Mouse (Mus musculus): ENCODE results near the gene Fam171a1. TPM values are rescaled to one million over a fixed set of nuclear protein-coding genes. Genes with fewer than 3 reads are reported as not detected.

Fam171a1 gene
- total and polyA plus RNA-seq, 3 experiments = 10.8 to 14.3 (median 14.1) TPM

- Histone ChIP-seq H3K79me2 (replicated peaks; ENCODE audit: control insufficient read depth, insufficient read depth, low read length) (peaks cover 3% of the 10 kb centered on the region; the same call in 1 of the 2 replicates), H3K27ac (peak overlapping the region; percentile 11; the same call in 1 of the 2 replicates), H3K9ac (ENCODE audit: low read depth, low read length) (no peak overlapping the region), H3K4me3 (no peak overlapping the region), H3K36me3 (ENCODE audit: control insufficient read depth, insufficient read depth, low read length) (no peaks in the 10 kb centered on the region; the same call in 1 of the 2 replicates), H3K4me1 (ENCODE audit: control insufficient read depth, insufficient read depth, low read length) (peaks cover 13% of the 10 kb centered on the region), H3K27me3 (ENCODE audit: control insufficient read depth, insufficient read depth, low read length) (no peaks in the 10 kb centered on the region)
- DNase-seq = no peak
- TF ChIP-seq POLR2A (IDR thresholded peaks at IDR 0.05; ENCODE audit: insufficient read depth, low read depth, low read length) (no peak), EP300 (IDR thresholded peaks at IDR 0.05; ENCODE audit: insufficient read depth, low read depth, low read length) (no peak), CTCF (IDR thresholded peaks at IDR 0.05) (no peak)
- intact Hi-C loops (cut with DNase I) = no loop called here
- WGBS = 59% methylated on average over 2 of the region's 2 CpGs
These were observed 25.0 kb downstream of the Fam171a1 start for GRCm38 (mm10) chr2:3139065-3139464.

GRCm38 (mm10) chr2:3139578-3139977, 25.6 kb downstream of the Fam171a1 start:
- H3K4me1 ChIP-seq (ENCODE audit: control insufficient read depth, insufficient read depth, low read length) = peaks cover 11% of the 10 kb centered on the region
- TF ChIP-seq POLR2A (IDR thresholded peaks at IDR 0.05; ENCODE audit: insufficient read depth, low read depth, low read length) = no peak
- TF ChIP-seq EP300 (IDR thresholded peaks at IDR 0.05; ENCODE audit: insufficient read depth, low read depth, low read length) = no peak
- TF ChIP-seq CTCF (IDR thresholded peaks at IDR 0.05) = no peak
- H3K4me3 ChIP-seq = no peak overlapping the region
- peaks cover 3% of the 10 kb centered on the region; the same call in 1 of the 2 replicates for H3K79me2 ChIP-seq (replicated peaks; ENCODE audit: control insufficient read depth, insufficient read depth, low read length)
- intact Hi-C loops (cut with DNase I) = no loop called here
- no peak overlapping the region for H3K9ac ChIP-seq (ENCODE audit: low read depth, low read length)
- no peaks in the 10 kb centered on the region for H3K27me3 ChIP-seq (ENCODE audit: control insufficient read depth, insufficient read depth, low read length)
- WGBS = 44% methylated on average over 3 of the region's 3 CpGs
- no peak for DNase-seq
- peak overlapping the region; percentile 11; the same call in 1 of the 2 replicates for H3K27ac ChIP-seq
- no peaks in the 10 kb centered on the region; the same call in 1 of the 2 replicates for H3K36me3 ChIP-seq (ENCODE audit: control insufficient read depth, insufficient read depth, low read length)

- Histone ChIP-seq H3K79me2 (replicated peaks; ENCODE audit: control insufficient read depth, insufficient read depth, low read length) (peaks cover 4% of the 10 kb centered on the region), H3K27me3 (ENCODE audit: control insufficient read depth, insufficient read depth, low read length) (no peaks in the 10 kb centered on the region), H3K4me3 (no peak overlapping the region), H3K36me3 (ENCODE audit: control insufficient read depth, insufficient read depth, low read length) (no peaks in the 10 kb centered on the region; the same call in 1 of the 2 replicates), H3K4me1 (ENCODE audit: control insufficient read depth, insufficient read depth, low read length) (peaks cover 10% of the 10 kb centered on the region), H3K27ac (no peak overlapping the region), H3K9ac (ENCODE audit: low read depth, low read length) (no peak overlapping the region)
- WGBS = 71% methylated on average over 5 of the region's 5 CpGs
- intact Hi-C loops (cut with DNase I) = no loop called here
- TF ChIP-seq POLR2A (IDR thresholded peaks at IDR 0.05; ENCODE audit: insufficient read depth, low read depth, low read length) = no peak
- TF ChIP-seq CTCF (IDR thresholded peaks at IDR 0.05) = no peak
- no peak for TF ChIP-seq EP300 (IDR thresholded peaks at IDR 0.05; ENCODE audit: insufficient read depth, low read depth, low read length)
- DNase-seq = no peak
These were observed 26.6 kb downstream of the Fam171a1 start for GRCm38 (mm10) chr2:3140585-3140984.

GRCm38 (mm10) chr2:3141804-3142203, 27.8 kb downstream of the Fam171a1 start:
- Histone ChIP-seq H3K36me3 (ENCODE audit: control insufficient read depth, insufficient read depth, low read length) (no peaks in the 10 kb centered on the region), H3K9ac (ENCODE audit: low read depth, low read length) (no peak overlapping the region), H3K79me2 (replicated peaks; ENCODE audit: control insufficient read depth, insufficient read depth, low read length) (peaks cover 4% of the 10 kb centered on the region), H3K27me3 (ENCODE audit: control insufficient read depth, insufficient read depth, low read length) (no peaks in the 10 kb centered on the region), H3K4me3 (no peak overlapping the region), H3K4me1 (ENCODE audit: control insufficient read depth, insufficient read depth, low read length) (peaks cover 10% of the 10 kb centered on the region), H3K27ac (no peak overlapping the region)
- WGBS = 85% methylated on average over 4 of the region's 4 CpGs
- intact Hi-C loops (cut with DNase I) = no loop called here
- no peak for DNase-seq
- TF ChIP-seq EP300 (IDR thresholded peaks at IDR 0.05; ENCODE audit: insufficient read depth, low read depth, low read length) (no peak), CTCF (IDR thresholded peaks at IDR 0.05) (no peak), POLR2A (IDR thresholded peaks at IDR 0.05; ENCODE audit: insufficient read depth, low read depth, low read length) (no peak)

GRCm38 (mm10) chr2:3144291-3144690, 30.3 kb downstream of the Fam171a1 start:
- no peak overlapping the region for H3K27ac ChIP-seq
- TF ChIP-seq POLR2A (IDR thresholded peaks at IDR 0.05; ENCODE audit: insufficient read depth, low read depth, low read length) = no peak
- TF ChIP-seq EP300 (IDR thresholded peaks at IDR 0.05; ENCODE audit: insufficient read depth, low read depth, low read length) = no peak
- no peak for TF ChIP-seq CTCF (IDR thresholded peaks at IDR 0.05)
- intact Hi-C loops (cut with DNase I) = no loop called here
- H3K4me1 ChIP-seq (ENCODE audit: control insufficient read depth, insufficient read depth, low read length) = peaks cover 8% of the 10 kb centered on the region
- no peak for DNase-seq
- no peak overlapping the region for H3K9ac ChIP-seq (ENCODE audit: low read depth, low read length)
- 54% methylated on average over 5 of the region's 5 CpGs for WGBS
- H3K79me2 ChIP-seq (replicated peaks; ENCODE audit: control insufficient read depth, insufficient read depth, low read length) = peaks cover 4% of the 10 kb centered on the region
- no peaks in the 10 kb centered on the region for H3K27me3 ChIP-seq (ENCODE audit: control insufficient read depth, insufficient read depth, low read length)
- H3K4me3 ChIP-seq = no peak overlapping the region
- no peaks in the 10 kb centered on the region for H3K36me3 ChIP-seq (ENCODE audit: control insufficient read depth, insufficient read depth, low read length)

- Histone ChIP-seq H3K79me2 (replicated peaks; ENCODE audit: control insufficient read depth, insufficient read depth, low read length) (peaks cover 3% of the 10 kb centered on the region), H3K27ac (no peak overlapping the region), H3K4me3 (no peak overlapping the region), H3K27me3 (ENCODE audit: control insufficient read depth, insufficient read depth, low read length) (no peaks in the 10 kb centered on the region), H3K36me3 (ENCODE audit: control insufficient read depth, insufficient read depth, low read length) (peaks cover 3% of the 10 kb centered on the region), H3K9ac (ENCODE audit: low read depth, low read length) (no peak overlapping the region), H3K4me1 (ENCODE audit: control insufficient read depth, insufficient read depth, low read length) (peaks cover 21% of the 10 kb centered on the region)
- intact Hi-C loops (cut with DNase I) = no loop called here
- no peak for DNase-seq
- TF ChIP-seq POLR2A (IDR thresholded peaks at IDR 0.05; ENCODE audit: insufficient read depth, low read depth, low read length) (no peak), EP300 (IDR thresholded peaks at IDR 0.05; ENCODE audit: insufficient read depth, low read depth, low read length) (no peak), CTCF (IDR thresholded peaks at IDR 0.05) (no peak)
- WGBS = 90% methylated on average over 6 of the region's 6 CpGs
These were observed 33.6 kb downstream of the Fam171a1 start for GRCm38 (mm10) chr2:3147550-3148157.
